Mouse (Mus musculus) T-cell, adult 2 months (primary cell): Measurements from ENCODE around the gene Actr1a.

ENCODE experiments used
- DNase-seq: peaks from one replicate; pipeline ENCODE4 v3.0.0; 2022; ENCODE audit warnings: low spot score

Actr1a gene

GRCm38 (mm10) chr19:46399886-46400285 is 4.3 kb upstream of the Actr1a start:
- DNase-seq = no peak

- DNase-seq = no peak
These were observed 3.8 kb upstream of the Actr1a start for GRCm38 (mm10) chr19:46399372-46399771.

- DNase-seq = no peak
These were observed 2.9 kb upstream of the Actr1a start for GRCm38 (mm10) chr19:46398401-46398800.

GRCm38 (mm10) chr19:46397436-46398001 is 2.0 kb upstream of the Actr1a start:
- DNase-seq = peak; percentile 14

GRCm38 (mm10) chr19:46396686-46397435 is 1.3 kb upstream of the Actr1a start, which contains the start of gene Sufu:
TSS of gene Sufu (plus strand) at chr19:46396896.
- peak; percentile 98 for DNase-seq

- no peak for DNase-seq
These were observed 561 bp upstream of the Actr1a start for GRCm38 (mm10) chr19:46396109-46396508.

GRCm38 (mm10) chr19:46394712-46395108 is 838 bp downstream of the Actr1a start:
- DNase-seq = no peak

- peak; percentile 34 for DNase-seq
These were observed 3.5 kb downstream of the Actr1a start for GRCm38 (mm10) chr19:46392018-46392417.

GRCm38 (mm10) chr19:46389872-46390271 is 5.7 kb downstream of the Actr1a start:
- no peak for DNase-seq

GRCm38 (mm10) chr19:46382275-46382674 is 13.3 kb downstream of the Actr1a start:
- no peak for DNase-seq

GRCm38 (mm10) chr19:46375891-46376290 is 19.7 kb downstream of the Actr1a start:
- DNase-seq = no peak

- DNase-seq = no peak
These were observed 20.1 kb downstream of the Actr1a start for GRCm38 (mm10) chr19:46375489-46375888.

GRCm38 (mm10) chr19:46374477-46375088 is 21.0 kb downstream of the Actr1a start:
- DNase-seq = no peak

- DNase-seq = no peak
These were observed 26.3 kb downstream of the Actr1a start for GRCm38 (mm10) chr19:46369204-46369603.

- no peak for DNase-seq
These were observed 27.6 kb downstream of the Actr1a start for GRCm38 (mm10) chr19:46367798-46368590.

GRCm38 (mm10) chr19:46363294-46364009 is 32.1 kb downstream of the Actr1a start:
- DNase-seq = no peak

GRCm38 (mm10) chr19:46362104-46362503 is 33.4 kb downstream of the Actr1a start:
- no peak for DNase-seq

GRCm38 (mm10) chr19:46358381-46358780 is 37.2 kb downstream of the Actr1a start:
- DNase-seq = no peak

- no peak for DNase-seq
These were observed 37.9 kb downstream of the Actr1a start for GRCm38 (mm10) chr19:46357344-46358280.

GRCm38 (mm10) chr19:46356701-46357138 is 38.8 kb downstream of the Actr1a start:
- DNase-seq = peak; percentile 81
